Mouse (Mus musculus): Measurements from ENCODE around the gene Mroh2a. TPM values are rescaled to one million over a fixed set of nuclear protein-coding genes. Genes with fewer than 3 reads are reported as not detected.
A peak's percentile ranks its signal among the peaks of the same experiment; 100 is the strongest.

The Mroh2a gene
- polyA plus RNA-seq, 1 experiment from 2014 or later: 0.88 TPM

DNA sequence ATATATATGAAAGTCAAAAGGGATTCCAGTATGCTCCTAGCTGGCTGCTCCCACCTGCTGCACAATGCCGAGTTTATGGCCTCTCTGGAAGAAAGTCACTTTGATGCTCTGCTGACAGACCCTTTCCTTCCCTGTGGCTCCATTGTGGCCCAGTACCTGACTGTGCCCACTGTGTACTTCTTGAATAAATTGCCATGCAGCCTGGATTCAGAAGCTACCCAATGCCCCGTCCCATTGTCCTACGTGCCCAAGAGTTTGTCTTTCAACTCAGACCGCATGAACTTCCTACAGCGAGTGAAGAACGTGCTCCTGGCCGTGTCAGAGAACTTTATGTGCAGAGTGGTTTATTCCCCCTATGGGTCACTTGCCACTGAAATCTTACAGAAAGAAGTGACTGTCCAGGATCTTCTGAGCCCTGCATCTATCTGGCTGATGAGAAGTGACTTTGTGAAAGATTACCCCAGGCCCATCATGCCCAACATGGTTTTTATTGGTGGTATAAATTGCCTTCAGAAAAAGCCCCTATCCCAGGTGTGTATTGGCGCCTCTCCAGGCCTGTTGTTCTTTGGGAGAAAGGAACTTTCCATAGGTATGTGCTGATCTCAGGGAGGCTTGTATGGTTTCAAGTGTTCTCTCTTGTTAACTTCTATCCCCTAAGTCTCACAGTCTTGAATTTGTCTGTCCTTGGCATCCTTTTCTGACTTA, 14.3 kb upstream of the Mroh2a start:
- Histone ChIP-seq H3K9me3 (peaks cover 58% of the 10 kb centered on the region), H3K27ac (replicated peaks) (no peak overlapping the region), H3K4me1 (no peaks in the 10 kb centered on the region), H3K9ac (replicated peaks) (no peak overlapping the region), H3K4me2 (replicated peaks) (no peak overlapping the region), H3K4me3 (no peak overlapping the region), H3K36me3 (no peaks in the 10 kb centered on the region), H3K27me3 (no peaks in the 10 kb centered on the region)
- WGBS: 62% methylated on average over 8 of the region's 8 CpGs
- peak; percentile 11; the same call in 1 of the 2 replicates for ATAC-seq (replicated peaks)

DNA sequence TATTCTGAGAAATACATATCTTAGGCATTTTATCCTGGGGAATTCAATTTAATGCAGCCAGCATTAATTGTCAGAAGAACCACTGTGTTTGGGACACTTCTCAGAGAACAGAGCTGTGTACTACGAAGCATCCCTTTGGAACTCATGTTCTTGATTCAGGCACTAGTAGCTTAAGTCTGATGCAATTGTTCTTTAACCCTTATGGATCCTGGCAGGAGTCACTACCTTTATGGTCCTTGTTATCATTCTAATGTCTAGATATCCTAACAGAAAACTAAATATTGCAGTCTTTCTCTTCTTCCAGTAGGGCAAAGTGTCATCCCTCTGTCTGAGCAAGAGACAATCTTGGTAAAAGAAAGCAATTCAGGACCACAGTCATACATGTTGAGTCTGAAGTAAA, 13.7 kb upstream of the Mroh2a start:
- Histone ChIP-seq H3K4me1 (no peaks in the 10 kb centered on the region), H3K27ac (replicated peaks) (no peak overlapping the region), H3K27me3 (no peaks in the 10 kb centered on the region), H3K36me3 (no peaks in the 10 kb centered on the region), H3K4me3 (no peak overlapping the region), H3K9me3 (peaks cover 60% of the 10 kb centered on the region), H3K9ac (replicated peaks) (no peak overlapping the region), H3K4me2 (replicated peaks) (no peak overlapping the region)
- ATAC-seq (replicated peaks): no peak
- 79% methylated on average over 1 of the region's 1 CpGs for WGBS

DNA sequence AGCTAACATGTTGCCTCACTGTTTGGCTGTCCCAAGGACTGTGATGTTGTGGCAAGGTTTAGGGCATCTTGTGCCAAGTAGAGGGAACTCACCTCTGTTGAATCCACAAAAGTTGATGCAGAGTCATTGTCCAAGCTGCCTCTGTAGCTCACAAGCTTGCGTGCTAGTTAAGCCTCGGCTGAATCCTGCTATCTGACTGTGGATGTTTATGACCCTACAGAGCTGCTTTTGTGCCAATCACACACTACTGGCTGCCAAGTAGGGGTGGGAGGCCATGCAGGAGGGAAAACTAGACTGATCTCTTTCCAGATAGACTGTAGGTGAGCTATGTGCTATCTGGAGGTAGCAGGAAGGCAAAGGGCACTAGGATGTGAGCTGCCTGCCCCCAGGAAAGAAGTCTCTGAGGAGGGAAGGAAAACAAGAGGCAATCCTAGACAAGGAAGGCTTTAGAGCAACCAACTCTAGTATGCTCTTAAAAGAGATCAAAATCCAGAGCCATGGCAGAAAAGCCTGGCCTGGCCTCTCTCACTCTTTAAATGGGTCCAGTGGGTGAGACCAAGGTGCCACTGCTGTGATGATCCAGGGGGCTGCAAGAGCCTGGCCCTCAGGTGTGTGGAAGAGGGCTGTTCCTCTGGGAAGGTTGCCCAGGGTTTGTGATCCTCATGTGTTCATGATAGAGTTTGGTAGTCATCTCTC, 12.9 kb upstream of the Mroh2a start:
- Histone ChIP-seq H3K9me3 (peaks cover 60% of the 10 kb centered on the region), H3K4me1 (no peaks in the 10 kb centered on the region), H3K9ac (replicated peaks) (no peak overlapping the region), H3K4me3 (no peak overlapping the region), H3K27me3 (no peaks in the 10 kb centered on the region), H3K4me2 (replicated peaks) (no peak overlapping the region), H3K36me3 (no peaks in the 10 kb centered on the region), H3K27ac (replicated peaks) (no peak overlapping the region)
- ATAC-seq (replicated peaks): 0 out of 2 replicates have a peak, but pooled peaks have one; percentile 15
- 84% methylated on average over 2 of the region's 2 CpGs for WGBS

DNA sequence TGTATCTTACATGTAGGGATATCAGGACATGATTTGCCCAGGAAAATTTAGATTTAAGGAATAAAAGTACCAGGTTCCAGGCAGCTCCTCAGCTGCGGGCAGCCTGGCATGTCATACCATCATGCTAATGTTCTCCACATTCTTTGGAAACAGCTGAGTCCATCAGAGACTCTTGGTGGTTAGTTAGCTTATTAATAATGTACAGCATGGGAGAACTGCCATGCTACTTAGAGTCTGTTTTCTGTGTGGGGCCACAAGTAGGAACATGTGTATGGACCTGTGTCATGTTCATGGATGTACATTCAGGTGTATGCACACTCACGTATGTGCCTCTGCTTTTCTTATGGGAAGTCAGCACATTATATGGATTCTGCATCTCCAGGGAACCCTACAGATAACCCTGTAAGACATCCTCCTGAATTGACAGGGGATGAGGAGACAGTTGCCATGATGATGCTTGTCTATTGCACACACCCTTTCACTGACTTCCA, 12.3 kb upstream of the Mroh2a start:
- ATAC-seq (replicated peaks): peak; percentile 12; the same call in 1 of the 2 replicates
- no peaks in the 10 kb centered on the region for H3K27me3 ChIP-seq
- H3K9me3 ChIP-seq: peaks cover 60% of the 10 kb centered on the region
- H3K36me3 ChIP-seq: no peaks in the 10 kb centered on the region
- no peak overlapping the region for H3K9ac ChIP-seq (replicated peaks)
- no peaks in the 10 kb centered on the region for H3K4me1 ChIP-seq
- no peak overlapping the region for H3K4me3 ChIP-seq
- WGBS: 80% methylated on average over 2 of the region's 2 CpGs
- H3K4me2 ChIP-seq (replicated peaks): no peak overlapping the region
- H3K27ac ChIP-seq (replicated peaks): no peak overlapping the region

DNA sequence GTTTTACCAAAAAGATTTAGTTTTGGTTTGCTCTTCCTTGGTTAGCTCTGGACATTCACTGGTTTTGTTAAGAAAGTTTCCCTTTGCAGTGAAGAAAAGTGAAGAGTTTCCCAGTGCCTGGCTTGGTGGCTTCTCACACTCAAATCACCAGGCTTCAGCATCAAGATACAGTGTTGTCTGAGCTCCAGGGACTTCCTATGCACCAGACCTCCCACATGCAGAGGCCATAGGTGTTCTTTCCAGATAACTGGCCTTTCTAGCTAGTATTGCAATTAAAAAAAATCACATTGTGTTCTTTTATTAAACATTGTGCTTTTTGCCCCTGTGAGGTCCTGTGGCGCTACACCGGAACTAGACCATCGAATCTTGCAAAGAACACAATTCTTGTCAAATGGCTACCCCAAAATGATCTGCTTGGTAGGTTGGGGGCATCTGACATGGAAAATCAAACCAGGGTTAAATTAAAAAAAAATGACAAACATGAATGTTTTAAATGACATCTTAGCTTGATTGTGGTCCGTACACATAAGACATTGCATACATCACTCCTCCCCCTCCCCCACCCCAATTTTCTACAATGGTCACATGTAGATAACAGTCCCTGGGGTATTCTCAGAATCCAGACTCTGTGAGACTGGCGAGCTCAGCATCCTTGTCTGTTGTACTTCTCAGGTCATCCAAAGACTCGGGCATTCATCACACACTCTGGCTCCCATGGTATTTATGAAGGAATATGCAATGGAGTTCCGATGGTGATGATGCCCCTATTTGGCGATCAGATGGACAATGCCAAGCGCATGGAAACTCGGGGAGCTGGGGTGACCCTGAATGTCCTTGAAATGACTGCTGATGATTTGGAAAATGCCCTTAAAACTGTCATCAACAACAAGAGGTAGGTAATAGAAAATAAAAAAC, 11.1 kb upstream of the Mroh2a start:
- WGBS: 69% methylated on average over 10 of the region's 10 CpGs
- ATAC-seq (replicated peaks): no peak
- H3K4me2 ChIP-seq (replicated peaks): no peak overlapping the region
- H3K27ac ChIP-seq (replicated peaks): no peak overlapping the region
- H3K9ac ChIP-seq (replicated peaks): no peak overlapping the region
- no peaks in the 10 kb centered on the region for H3K27me3 ChIP-seq
- peaks cover 60% of the 10 kb centered on the region for H3K9me3 ChIP-seq
- H3K4me1 ChIP-seq: no peaks in the 10 kb centered on the region
- no peaks in the 10 kb centered on the region for H3K36me3 ChIP-seq
- H3K4me3 ChIP-seq: no peak overlapping the region

DNA sequence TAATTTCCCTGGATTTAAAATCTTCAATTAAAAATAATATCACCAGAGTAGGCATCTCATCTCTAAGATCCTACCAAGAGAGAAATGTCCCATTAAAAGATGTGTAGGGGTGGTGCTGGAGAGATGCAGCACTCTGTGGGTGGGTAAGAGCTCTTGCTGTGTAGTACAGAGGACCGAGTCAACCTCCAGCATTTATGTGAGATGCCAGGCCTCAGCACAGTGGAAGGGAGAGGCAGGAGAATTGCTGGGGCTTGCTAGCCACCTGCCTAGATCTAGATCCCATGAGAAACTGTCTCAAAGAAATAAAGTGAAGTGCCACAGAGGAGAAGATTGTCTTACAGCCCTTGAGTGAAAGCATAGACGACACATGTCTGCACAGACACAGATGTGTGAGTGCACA, 10.2 kb upstream of the Mroh2a start:
- Histone ChIP-seq H3K36me3 (no peaks in the 10 kb centered on the region), H3K4me2 (replicated peaks) (no peak overlapping the region), H3K9me3 (peaks cover 56% of the 10 kb centered on the region), H3K27ac (replicated peaks) (no peak overlapping the region), H3K4me3 (no peak overlapping the region), H3K27me3 (no peaks in the 10 kb centered on the region), H3K4me1 (no peaks in the 10 kb centered on the region), H3K9ac (replicated peaks) (no peak overlapping the region)
- no peak for ATAC-seq (replicated peaks)
- WGBS: 63% methylated on average over 2 of the region's 2 CpGs

DNA sequence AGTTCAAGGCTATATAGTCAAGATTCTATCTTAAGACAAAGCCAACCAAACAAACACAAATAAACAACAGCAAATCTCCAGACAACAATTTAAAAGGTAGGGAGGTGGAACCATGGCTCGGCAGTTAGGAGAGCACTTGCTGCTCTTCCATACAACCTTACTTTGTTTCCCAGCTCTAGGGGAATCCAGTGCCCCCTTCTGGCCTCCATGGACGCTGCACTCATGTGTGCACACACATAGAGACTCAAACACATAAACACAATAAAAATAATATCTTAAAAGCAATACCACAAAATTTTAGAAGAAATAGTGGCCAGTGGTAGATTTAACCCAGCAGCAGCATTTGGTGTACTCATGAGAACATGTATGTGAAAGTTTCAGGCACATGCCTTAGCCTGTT, 9.6 kb upstream of the Mroh2a start:
- Histone ChIP-seq H3K9ac (replicated peaks) (no peak overlapping the region), H3K27me3 (no peaks in the 10 kb centered on the region), H3K4me3 (no peak overlapping the region), H3K9me3 (peaks cover 51% of the 10 kb centered on the region), H3K4me2 (replicated peaks) (no peak overlapping the region), H3K27ac (replicated peaks) (no peak overlapping the region), H3K36me3 (no peaks in the 10 kb centered on the region), H3K4me1 (no peaks in the 10 kb centered on the region)
- ATAC-seq (replicated peaks): no peak
- WGBS: 67% methylated on average over 2 of the region's 2 CpGs

DNA sequence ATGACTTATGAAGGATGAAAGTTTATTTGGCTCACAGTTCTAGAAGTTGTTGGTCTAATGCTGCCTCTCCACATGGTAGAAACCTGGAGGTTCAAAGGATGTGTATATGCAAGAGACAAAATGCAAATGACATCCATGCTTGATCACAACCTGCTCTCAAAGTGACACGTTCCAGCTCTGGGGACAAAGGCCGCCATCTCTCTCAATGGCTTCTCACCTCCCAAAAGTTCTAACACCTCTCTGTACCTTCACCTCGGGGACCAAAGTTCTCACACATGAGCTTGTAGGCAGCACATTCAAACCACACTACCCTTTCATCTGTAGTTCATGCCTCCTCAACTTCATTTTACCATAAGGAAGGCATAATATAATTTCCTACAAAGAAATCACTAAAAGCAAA, 9.2 kb upstream of the Mroh2a start:
- no peaks in the 10 kb centered on the region for H3K27me3 ChIP-seq
- no peak overlapping the region for H3K9ac ChIP-seq (replicated peaks)
- H3K4me3 ChIP-seq: no peak overlapping the region
- WGBS: 45% methylated on average over 3 of the region's 3 CpGs
- peaks cover 49% of the 10 kb centered on the region for H3K9me3 ChIP-seq
- no peaks in the 10 kb centered on the region for H3K4me1 ChIP-seq
- no peak overlapping the region for H3K4me2 ChIP-seq (replicated peaks)
- H3K36me3 ChIP-seq: no peaks in the 10 kb centered on the region
- H3K27ac ChIP-seq (replicated peaks): no peak overlapping the region
- ATAC-seq (replicated peaks): no peak

DNA sequence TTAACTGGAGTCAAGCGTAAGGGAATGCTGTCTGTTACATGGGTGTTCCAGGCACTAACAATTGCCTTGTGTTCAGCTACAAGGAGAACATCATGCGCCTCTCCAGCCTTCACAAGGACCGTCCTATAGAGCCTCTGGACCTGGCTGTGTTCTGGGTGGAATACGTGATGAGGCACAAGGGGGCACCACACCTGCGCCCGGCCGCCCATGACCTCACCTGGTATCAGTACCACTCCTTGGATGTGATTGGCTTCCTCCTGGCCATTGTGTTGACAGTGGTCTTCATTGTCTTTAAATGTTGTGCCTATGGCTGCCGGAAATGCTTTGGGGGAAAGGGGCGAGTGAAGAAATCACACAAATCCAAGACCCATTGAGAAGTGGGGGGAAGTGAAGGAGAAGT, 8.7 kb upstream of the Mroh2a start:
- Histone ChIP-seq H3K9ac (replicated peaks) (no peak overlapping the region), H3K4me1 (no peaks in the 10 kb centered on the region), H3K4me3 (no peak overlapping the region), H3K36me3 (no peaks in the 10 kb centered on the region), H3K9me3 (peaks cover 44% of the 10 kb centered on the region), H3K27me3 (no peaks in the 10 kb centered on the region), H3K4me2 (replicated peaks) (no peak overlapping the region), H3K27ac (replicated peaks) (no peak overlapping the region)
- WGBS: 77% methylated on average over 9 of the region's 9 CpGs
- ATAC-seq (replicated peaks): no peak

DNA sequence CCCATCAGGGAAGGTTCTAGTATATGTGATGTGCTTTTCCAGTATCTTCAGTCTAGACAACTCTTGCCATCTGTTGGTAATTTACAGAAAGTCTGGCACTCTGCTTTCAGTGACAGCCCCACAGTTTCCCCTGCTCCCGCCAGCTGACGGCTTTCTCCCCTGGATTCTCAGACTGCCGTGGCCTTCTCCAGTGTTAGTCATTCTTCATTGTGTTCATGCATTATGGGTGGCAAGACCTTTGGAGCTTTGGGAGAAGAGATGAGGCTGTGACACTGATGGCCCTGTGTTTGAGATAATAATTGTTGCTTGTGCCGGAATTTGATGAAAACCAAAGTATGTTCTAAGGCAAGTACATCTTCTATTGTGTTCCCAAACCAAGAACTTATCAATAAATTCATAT, 8.2 kb upstream of the Mroh2a start:
- no peak overlapping the region for H3K4me2 ChIP-seq (replicated peaks)
- no peaks in the 10 kb centered on the region for H3K4me1 ChIP-seq
- H3K36me3 ChIP-seq: no peaks in the 10 kb centered on the region
- no peak for ATAC-seq (replicated peaks)
- no peak overlapping the region for H3K4me3 ChIP-seq
- no peak overlapping the region for H3K9ac ChIP-seq (replicated peaks)
- H3K27ac ChIP-seq (replicated peaks): no peak overlapping the region
- H3K9me3 ChIP-seq: peaks cover 38% of the 10 kb centered on the region
- no peaks in the 10 kb centered on the region for H3K27me3 ChIP-seq
- 52% methylated on average over 4 of the region's 4 CpGs for WGBS

DNA sequence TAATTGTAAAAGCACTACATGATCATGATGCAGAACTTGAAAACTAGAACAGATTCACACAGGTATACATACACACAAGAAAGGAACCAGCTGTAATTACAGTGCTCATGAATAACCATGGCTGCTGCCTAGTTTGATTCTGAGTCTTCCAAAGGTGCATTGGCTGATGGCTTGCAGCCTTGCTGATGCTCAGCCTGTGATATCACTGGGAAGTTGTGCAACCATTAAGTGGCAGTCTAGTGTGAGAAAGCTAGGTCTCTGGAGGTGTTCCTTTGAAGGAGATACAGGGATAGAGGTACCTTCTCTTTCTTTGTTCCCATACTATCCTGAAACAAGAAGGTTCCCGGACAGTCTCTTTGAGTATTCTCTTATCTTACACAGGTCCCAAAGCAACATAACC, 7.7 kb upstream of the Mroh2a start:
- Histone ChIP-seq H3K27me3 (no peaks in the 10 kb centered on the region), H3K9me3 (peaks cover 34% of the 10 kb centered on the region), H3K4me2 (replicated peaks) (no peak overlapping the region), H3K9ac (replicated peaks) (no peak overlapping the region), H3K36me3 (no peaks in the 10 kb centered on the region), H3K27ac (replicated peaks) (no peak overlapping the region), H3K4me3 (no peak overlapping the region), H3K4me1 (no peaks in the 10 kb centered on the region)
- 20% methylated on average over 1 of the region's 1 CpGs for WGBS
- no peak for ATAC-seq (replicated peaks)

DNA sequence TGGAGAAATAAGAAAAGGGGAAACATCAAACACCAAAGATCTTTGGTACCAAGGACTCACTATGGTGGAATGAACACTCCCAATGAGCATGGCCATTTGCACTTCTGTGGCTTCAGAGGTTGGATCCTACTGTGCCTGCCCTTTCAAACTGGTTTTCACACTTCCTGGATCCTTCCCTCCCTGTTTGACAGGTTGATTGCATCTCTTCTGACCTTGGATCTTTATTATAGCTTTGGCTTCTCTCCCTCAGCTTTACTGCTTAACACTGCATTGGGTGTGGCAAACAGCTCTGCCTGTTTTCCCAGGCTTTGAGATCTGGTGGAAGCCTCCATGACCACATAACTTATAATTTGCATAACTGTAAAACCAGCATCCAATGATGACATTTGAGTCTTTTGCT, 6.5 kb upstream of the Mroh2a start:
- Histone ChIP-seq H3K27me3 (no peaks in the 10 kb centered on the region), H3K4me1 (no peaks in the 10 kb centered on the region), H3K4me2 (replicated peaks) (no peak overlapping the region), H3K9me3 (peaks cover 24% of the 10 kb centered on the region), H3K4me3 (no peak overlapping the region), H3K27ac (replicated peaks) (no peak overlapping the region), H3K36me3 (no peaks in the 10 kb centered on the region), H3K9ac (replicated peaks) (no peak overlapping the region)
- ATAC-seq (replicated peaks): no peak

Measured in forebrain, embryonic 15.5 days (tissue).